Mouse (Mus musculus) olfactory bulb, adult 2 months (tissue): ENCODE measurements around the gene Racgap1. TPM values are rescaled to one million over a fixed set of nuclear protein-coding genes. Genes with fewer than 3 reads are reported as not detected.

Experiments used
- H3K27ac ChIP-seq: fragments of 200-500 bp; 2 replicates; pipeline ENCODE4 v1.5.1; 2012; ENCODE audit warnings: low read depth, low read length; ENCODE audit not compliant: insufficient read depth
- H3K4me1 ChIP-seq: fragments of 200-500 bp; 2 replicates; pipeline ENCODE4 v1.6.1; 2012; ENCODE audit warnings: low read length; ENCODE audit not compliant: control insufficient read depth, insufficient read depth
- H3K4me3 ChIP-seq: fragments of 200-500 bp; 2 replicates; pipeline ENCODE4 v1.5.1; 2012; ENCODE audit warnings: mild to moderate bottlenecking, low read depth, low read length, moderate library complexity; ENCODE audit not compliant: insufficient read depth
- CTCF ChIP-seq: fragments of 200-500 bp; IDR thresholded peaks from 2 replicates; pipeline ENCODE4 v1.5.1; 2012; ENCODE audit warnings: low read depth, mild to moderate bottlenecking, low read length, moderate library complexity; ENCODE audit not compliant: insufficient read depth
- POLR2A ChIP-seq: fragments of 200-500 bp; IDR thresholded peaks from 2 replicates; pipeline ENCODE4 v1.6.1; 2012; ENCODE audit warnings: mild to moderate bottlenecking, low read depth, low read length, moderate library complexity; ENCODE audit not compliant: insufficient read depth
- WGBS: fragments of 180-500 bp; shearing (Covaris S2); methylation state at CpG from one replicate; pipeline ENCODE4 v1.1.7; 2018; 5-methylcytosine and 5-hydroxymethylcytosine counted together
- polyA plus RNA-seq: library from polyadenylated mRNA; stranded (reverse); fragments of >200 nt; gene quantifications from 2 replicates; pipeline ENCODE4 v1.2.4, GENCODE M21; 2012; ENCODE audit warnings: low replicate concordance; ENCODE audit not compliant: missing spikeins, insufficient read depth, insufficient read length

Gene Racgap1
- polyA plus RNA-seq, 1 experiment, result not detected

DNA sequence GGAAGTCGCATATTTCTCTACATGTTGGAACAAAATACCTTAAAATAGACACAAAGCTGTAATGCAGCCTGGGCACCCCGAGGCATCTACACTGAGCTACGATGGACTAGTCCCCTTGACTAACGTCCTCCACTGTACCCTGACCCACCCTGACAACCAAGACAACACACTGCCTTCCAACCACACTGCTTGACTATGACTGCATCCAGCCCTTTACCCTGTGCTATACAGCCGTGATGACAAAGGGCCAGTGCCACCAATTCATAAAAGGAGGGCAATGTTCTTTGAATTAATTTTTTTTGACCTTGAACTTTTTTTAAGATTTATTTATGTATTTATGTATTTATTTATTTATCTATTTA lies 13.4 kb downstream of the Racgap1 start:
- Histone ChIP-seq H3K4me1 (peaks cover 2% of the 10 kb centered on the region; the same call in 1 of the 2 replicates), H3K4me3 (no peak overlapping the region), H3K27ac (no peak overlapping the region)
- WGBS, result 63% methylated on average over 5 of the region's 5 CpGs
- TF ChIP-seq CTCF, result no peak
- no peak for TF ChIP-seq POLR2A

GRCm38 (mm10) chr15:99637405-99638123 lies 13.9 kb downstream of the Racgap1 start:
- no peak overlapping the region for H3K27ac ChIP-seq

GRCm38 (mm10) chr15:99634702-99635101 lies 16.8 kb downstream of the Racgap1 start:
- whole genome bisulfite sequencing, result 90% methylated on average over 7 of the region's 7 CpGs
- Histone ChIP-seq H3K4me3 (no peak overlapping the region), H3K27ac (no peak overlapping the region), H3K4me1 (peaks cover 2% of the 10 kb centered on the region; the same call in 1 of the 2 replicates)
- TF ChIP-seq POLR2A (no peak), CTCF (no peak)

More at GRCm38 (mm10) chr15:99637405-99638123, 13.9 kb downstream of the Racgap1 start:
- H3K4me1 ChIP-seq, result peaks cover 2% of the 10 kb centered on the region; the same call in 1 of the 2 replicates
- no peak for TF ChIP-seq CTCF
- no peak for TF ChIP-seq POLR2A
- 64% methylated on average over 12 of the region's 12 CpGs for WGBS
- H3K4me3 ChIP-seq, result no peak overlapping the region

- TF ChIP-seq POLR2A, result no peak
- TF ChIP-seq CTCF, result no peak
- H3K4me1 ChIP-seq, result no peaks in the 10 kb centered on the region
- no peak overlapping the region for H3K27ac ChIP-seq
Observed at GRCm38 (mm10) chr15:99631618-99632017, 19.8 kb downstream of the Racgap1 start.

DNA sequence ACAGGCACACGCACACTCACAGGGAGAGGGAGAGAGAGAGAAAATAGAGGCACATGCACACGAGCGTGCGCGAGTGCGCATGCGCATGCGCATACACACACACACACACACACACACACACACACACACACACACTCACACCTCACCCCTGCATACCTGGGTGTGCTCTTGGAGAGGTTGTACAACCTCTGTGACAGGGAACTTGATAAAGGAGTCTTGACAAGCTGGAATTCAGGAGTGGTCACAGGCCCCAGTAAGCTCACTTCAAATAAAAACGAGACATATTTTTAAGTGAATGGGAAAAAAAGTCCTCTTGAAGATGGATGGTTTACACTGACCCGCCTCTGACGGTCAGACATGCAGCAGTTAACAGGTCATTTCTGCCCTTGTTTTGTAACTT lies 29.4 kb downstream of the Racgap1 start:
- WGBS, result 96% methylated on average over 11 of the region's 11 CpGs

More at GRCm38 (mm10) chr15:99631618-99632017, 19.8 kb downstream of the Racgap1 start:
- no peak overlapping the region for H3K4me3 ChIP-seq

DNA sequence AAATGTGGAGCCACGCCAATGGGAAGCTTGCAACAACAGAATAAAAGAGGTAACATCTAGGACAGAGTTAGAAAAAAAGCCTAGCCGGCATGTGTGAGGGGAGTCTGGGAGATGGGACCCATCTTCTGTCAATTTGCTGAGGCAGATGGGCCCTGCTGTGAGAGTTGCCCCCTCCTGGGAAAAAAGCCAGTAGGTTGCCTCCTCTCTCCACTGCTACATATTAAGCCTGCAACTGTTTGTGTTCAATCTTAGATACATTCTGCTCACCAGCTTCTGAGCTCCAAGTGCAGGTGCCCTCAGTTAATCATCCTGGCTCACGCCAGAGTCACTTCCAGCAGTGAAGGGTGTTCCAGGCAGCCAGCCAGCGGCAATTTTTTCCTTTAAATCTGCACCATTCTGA lies 31.6 kb downstream of the Racgap1 start:
- no peak for TF ChIP-seq CTCF
- TF ChIP-seq POLR2A, result no peak
- H3K27ac ChIP-seq, result no peak overlapping the region
- 49% methylated on average over 4 of the region's 4 CpGs for WGBS
- H3K4me1 ChIP-seq, result peaks cover 11% of the 10 kb centered on the region
- no peak overlapping the region for H3K4me3 ChIP-seq

More for the DNA sequence above, 29.4 kb downstream of the Racgap1 start:
- TF ChIP-seq CTCF, result no peak
- no peak for TF ChIP-seq POLR2A
- no peak overlapping the region for H3K27ac ChIP-seq
- no peak overlapping the region for H3K4me3 ChIP-seq
- H3K4me1 ChIP-seq, result peaks cover 2% of the 10 kb centered on the region; the same call in 1 of the 2 replicates

DNA sequence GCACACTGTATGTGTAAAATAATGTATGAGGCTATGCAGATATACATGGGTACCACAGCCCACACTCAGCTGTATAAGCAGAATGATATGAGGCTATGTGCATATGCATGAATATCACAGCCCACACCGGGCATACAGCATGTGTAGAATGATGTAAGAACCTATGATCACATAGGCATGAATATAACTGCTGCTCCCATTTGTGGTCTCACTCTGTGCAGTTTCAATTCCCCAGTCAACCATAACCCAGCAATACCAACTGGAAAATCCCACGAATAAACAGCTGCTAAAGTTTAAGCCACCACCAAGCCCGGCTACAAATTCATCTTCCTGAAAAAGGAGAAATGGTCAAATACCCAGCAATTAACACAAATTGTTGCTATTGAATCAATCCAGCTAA lies 32.9 kb downstream of the Racgap1 start:
- H3K27ac ChIP-seq, result no peak overlapping the region
- 79% methylated on average over 3 of the region's 3 CpGs for WGBS
- H3K4me1 ChIP-seq, result peaks cover 23% of the 10 kb centered on the region
- TF ChIP-seq CTCF (no peak), POLR2A (no peak)
- no peak overlapping the region for H3K4me3 ChIP-seq

GRCm38 (mm10) chr15:99615246-99615645 lies 36.2 kb downstream of the Racgap1 start:
- Histone ChIP-seq H3K27ac (peak overlapping the region; percentile 9; the same call in 1 of the 2 replicates), H3K4me3 (no peak overlapping the region), H3K4me1 (peaks cover 34% of the 10 kb centered on the region)
- TF ChIP-seq CTCF (no peak), POLR2A (no peak)
- 29% methylated on average over 9 of the region's 9 CpGs for WGBS

GRCm38 (mm10) chr15:99614753-99615152 lies 36.7 kb downstream of the Racgap1 start:
- Histone ChIP-seq H3K4me3 (no peak overlapping the region), H3K4me1 (peaks cover 34% of the 10 kb centered on the region), H3K27ac (peak overlapping the region; percentile 9)
- WGBS, result under 1% methylated on average over 12 of the region's 12 CpGs
- no peak for TF ChIP-seq POLR2A
- no peak for TF ChIP-seq CTCF
